Mouse (Mus musculus) forebrain, postnatal 0 days (tissue): ENCODE data around the gene Dnajc7. TPM values are rescaled to one million over a fixed set of nuclear protein-coding genes. Genes with fewer than 3 reads are reported as not detected.
"Not testable (repeated sequence)": the region's sequence is repeated elsewhere in the genome, so short reads cannot be mapped to it uniquely, and the experiment has no call there.

Experiments used
- ATAC-seq: fragments of 200-750 bp; cut with Nextera tagmentation; 2 replicates; pipeline ENCODE4 v1.8.0; 2017; ENCODE audit warnings: mild to moderate bottlenecking, moderate library complexity
- DNase-seq: peaks from one replicate; pipeline ENCODE4 v3.0.0-alpha.2; 2015
- H3K27ac ChIP-seq: fragments of 300-500 bp; sonication (generic); 2 replicates; pipeline ENCODE4 v1.5.1; 2014; ENCODE audit warnings: low read depth, mild to moderate bottlenecking, antibody characterized with exemption, low read length, moderate library complexity, mixed read lengths
- H3K27me3 ChIP-seq: fragments of 300-500 bp; sonication (generic); 2 replicates; pipeline ENCODE4 v1.6.1; 2014; ENCODE audit warnings: mild to moderate bottlenecking, low read length, mixed read lengths; ENCODE audit not compliant: insufficient read depth
- H3K36me3 ChIP-seq: fragments of 300-500 bp; sonication (generic); 2 replicates; pipeline ENCODE4 v1.6.1; 2014; ENCODE audit warnings: mild to moderate bottlenecking, moderate library complexity; ENCODE audit not compliant: insufficient read depth
- H3K4me1 ChIP-seq: fragments of 300-500 bp; sonication (generic); 2 replicates; pipeline ENCODE4 v1.6.1; 2014; ENCODE audit warnings: antibody characterized with exemption; ENCODE audit not compliant: insufficient read depth
- H3K4me2 ChIP-seq: fragments of 300-500 bp; sonication (generic); 2 replicates; pipeline ENCODE4 v1.6.1; 2014; ENCODE audit warnings: low read depth, mild to moderate bottlenecking, moderate library complexity
- H3K4me3 ChIP-seq: fragments of 300-500 bp; sonication (generic); 2 replicates; pipeline ENCODE4 v1.5.1; 2014; ENCODE audit warnings: low read depth, low read length, mixed read lengths
- H3K9ac ChIP-seq: fragments of 300-500 bp; sonication (generic); 2 replicates; pipeline ENCODE4 v1.6.1; 2014; ENCODE audit warnings: mild to moderate bottlenecking
- H3K9me3 ChIP-seq: fragments of 300-500 bp; sonication (generic); 2 replicates; pipeline ENCODE4 v1.6.1; 2016; ENCODE audit warnings: low read length
- CTCF ChIP-seq: sonication (generic); IDR thresholded peaks from 2 replicates; pipeline ENCODE4 v1.5.1; 2016; ENCODE audit warnings: antibody characterized with exemption, control low read depth, low read depth
- WGBS: fragments of 180-500 bp; shearing (Covaris S2); extraction: QIAGEN DNeasy Blood & Tissue Kit; methylation state at CpG from one replicate; pipeline ENCODE4 v1.1.7; 2014; 5-methylcytosine and 5-hydroxymethylcytosine counted together
- polyA plus RNA-seq: library from polyadenylated mRNA; unstranded; fragments of >200 nt; fragmentation: Nextera tagmentation; extraction: Ambion mirVana; gene quantifications from 2 replicates; pipeline ENCODE4 v1.2.1, GENCODE M21; 2015
- total RNA-seq: library from RNA; depleted of rRNA; stranded (reverse); fragments of >200 nt; gene quantifications from 2 replicates; pipeline ENCODE4 v1.2.3, GENCODE M21; 2014; rRNA removed

Gene Dnajc7
- total RNA-seq = 104 and 111 TPM in 2 replicates
- 232 and 248 TPM in 2 replicates for polyA plus RNA-seq

- Histone ChIP-seq H3K4me2 (peak within 1 kb of the TSS; percentile 73), H3K27me3 (no peaks in the 10 kb centered on the region), H3K4me1 (peaks cover 16% of the 10 kb centered on the region), H3K9me3 (no peaks in the 10 kb centered on the region), H3K36me3 (peaks cover 6% of the 10 kb centered on the region; the same call in 1 of the 2 replicates), H3K4me3 (peak within 1 kb of the TSS; percentile 77), H3K27ac (peak within 1 kb of the TSS; percentile 90), H3K9ac (peak within 1 kb of the TSS; percentile 82)
- 4% methylated on average over 11 of the region's 11 CpGs for WGBS
- DNase-seq (no peak), ATAC-seq (peak; percentile 45)
- TF ChIP-seq CTCF = no peak
Measured at GRCm38 (mm10) chr11:100619982-100620381, at the start of gene Dnajc7. Gene Dnajc7, minus strand, starts transcription at chr11:100620168.

DNA sequence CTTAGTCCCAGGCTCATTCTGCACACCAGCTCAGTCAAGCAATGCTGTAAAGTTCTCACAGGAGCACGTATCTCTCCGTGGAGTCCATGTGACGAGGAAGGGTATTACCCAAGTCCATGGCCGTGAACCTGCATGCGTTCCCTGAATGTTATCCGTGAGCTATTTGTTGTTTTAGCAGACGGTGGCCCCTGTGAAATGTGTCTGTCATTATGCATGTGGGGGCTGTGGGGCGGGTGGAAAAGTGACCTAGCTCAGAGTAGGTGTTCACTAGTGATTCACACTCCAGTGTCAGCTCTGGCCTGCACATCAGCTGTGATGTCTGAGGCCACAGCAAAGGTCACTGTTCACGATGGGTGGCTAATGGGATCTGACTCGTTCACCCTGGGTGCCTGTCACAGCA lies 39.8 kb upstream of the Dnajc7 start:
- Histone ChIP-seq H3K4me2 (no peak overlapping the region), H3K36me3 (no peaks in the 10 kb centered on the region), H3K4me3 (no peak overlapping the region), H3K27me3 (no peaks in the 10 kb centered on the region), H3K9ac (no peak overlapping the region), H3K9me3 (no peaks in the 10 kb centered on the region), H3K4me1 (no peaks in the 10 kb centered on the region), H3K27ac (no peak overlapping the region)
- no peak for TF ChIP-seq CTCF
- WGBS = 74% methylated on average over 10 of the region's 10 CpGs
- ATAC-seq (no peak), DNase-seq (no peak)

- Histone ChIP-seq H3K4me3 (no peak overlapping the region), H3K4me2 (no peak overlapping the region), H3K27ac (no peak overlapping the region), H3K9ac (no peak overlapping the region), H3K9me3 (no peaks in the 10 kb centered on the region), H3K4me1 (no peaks in the 10 kb centered on the region), H3K36me3 (no peaks in the 10 kb centered on the region), H3K27me3 (peaks cover 2% of the 10 kb centered on the region; the same call in 1 of the 2 replicates)
- ATAC-seq (peak; percentile 20; the same call in 1 of the 2 replicates), DNase-seq (peak; percentile 25)
- WGBS = 11% methylated on average over 6 of the region's 6 CpGs
- TF ChIP-seq CTCF = no peak
Measured at GRCm38 (mm10) chr11:100656458-100656857, 36.5 kb upstream of the Dnajc7 start.

GRCm38 (mm10) chr11:100655589-100655988 lies 35.6 kb upstream of the Dnajc7 start:
- H3K36me3 ChIP-seq, ATAC-seq, H3K4me2 ChIP-seq, H3K27ac ChIP-seq, H3K9ac ChIP-seq, H3K27me3 ChIP-seq, H3K9me3 ChIP-seq, H3K4me1 ChIP-seq, DNase-seq, H3K4me3 ChIP-seq: not testable (repeated sequence)
- 51% methylated on average over 2 of the region's 3 CpGs for WGBS
- TF ChIP-seq CTCF = 0 out of 2 replicates have a peak, but pooled peaks have one; percentile 14

GRCm38 (mm10) chr11:100651748-100652147 lies 31.8 kb upstream of the Dnajc7 start:
- Histone ChIP-seq H3K27me3 (peaks cover 23% of the 10 kb centered on the region), H3K4me2 (no peak overlapping the region), H3K27ac (no peak overlapping the region), H3K9me3 (no peaks in the 10 kb centered on the region), H3K36me3 (no peaks in the 10 kb centered on the region), H3K4me1 (no peaks in the 10 kb centered on the region), H3K4me3 (no peak overlapping the region), H3K9ac (no peak overlapping the region)
- ATAC-seq = no peak
- no peak for DNase-seq
- TF ChIP-seq CTCF = no peak
- WGBS = 21% methylated on average over 3 of the region's 3 CpGs

DNA sequence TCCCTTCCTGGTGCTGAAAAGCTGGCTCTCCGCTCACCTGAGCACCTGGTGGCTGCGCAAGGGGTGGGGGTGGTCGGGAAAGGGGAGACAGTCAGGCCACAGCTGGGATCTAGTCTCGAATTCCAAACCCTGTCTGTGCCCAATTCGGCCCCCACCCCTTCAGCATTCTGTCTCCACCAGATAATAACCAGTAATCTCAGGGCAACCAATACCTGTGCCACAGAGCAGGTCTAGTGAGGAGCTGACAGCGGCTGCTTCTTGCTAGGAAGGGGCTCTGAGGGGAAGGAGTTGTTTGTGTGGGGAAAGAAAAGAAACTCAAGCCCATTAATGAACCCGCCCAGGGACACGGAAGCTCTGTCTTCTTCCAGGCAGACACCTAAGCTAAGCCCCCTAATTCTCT lies 31.2 kb upstream of the Dnajc7 start:
- TF ChIP-seq CTCF = no peak
- DNase-seq = no peak
- Histone ChIP-seq H3K4me2 (no peak overlapping the region), H3K27ac (no peak overlapping the region), H3K4me3 (no peak overlapping the region), H3K9ac (no peak overlapping the region), H3K27me3 (peaks cover 23% of the 10 kb centered on the region), H3K4me1 (no peaks in the 10 kb centered on the region), H3K36me3 (no peaks in the 10 kb centered on the region), H3K9me3 (no peaks in the 10 kb centered on the region)
- WGBS = 10% methylated on average over 8 of the region's 8 CpGs
- no peak for ATAC-seq

DNA sequence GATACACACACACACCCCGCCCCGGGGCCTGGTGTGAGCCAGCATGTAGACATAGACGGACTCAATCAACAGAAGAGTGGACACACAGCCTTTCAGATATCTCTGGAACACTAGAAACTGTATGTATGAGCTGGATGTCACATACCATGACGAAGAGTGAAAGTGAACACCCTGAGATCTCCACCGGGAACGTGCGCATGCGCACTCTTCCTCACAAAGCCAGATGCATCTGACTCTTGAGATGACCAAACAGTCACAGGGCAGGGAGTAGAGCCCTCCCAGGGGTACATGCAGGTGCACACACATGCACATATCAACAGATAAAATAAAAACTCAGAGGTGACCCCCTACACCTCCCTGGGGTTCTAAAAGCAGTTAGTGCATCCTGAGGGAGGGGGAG lies 28.4 kb upstream of the Dnajc7 start:
- Histone ChIP-seq H3K4me3 (no peak overlapping the region), H3K4me2 (no peak overlapping the region), H3K9ac (no peak overlapping the region), H3K36me3 (no peaks in the 10 kb centered on the region), H3K9me3 (no peaks in the 10 kb centered on the region), H3K27ac (no peak overlapping the region), H3K4me1 (no peaks in the 10 kb centered on the region), H3K27me3 (peaks cover 23% of the 10 kb centered on the region)
- TF ChIP-seq CTCF = no peak
- WGBS = 90% methylated on average over 8 of the region's 8 CpGs
- DNase-seq (no peak), ATAC-seq (no peak)
